Mouse (Mus musculus): Measurements from ENCODE around the gene Ptrh2. TPM values are rescaled to one million over a fixed set of nuclear protein-coding genes. Genes with fewer than 3 reads are reported as not detected.

Gene Ptrh2
- polyA plus RNA-seq, 1 experiment: 15.8 TPM

GRCm38 (mm10) chr11:86652578-86652979 is 31.2 kb upstream of the Ptrh2 start:
- Histone ChIP-seq H3K9me3 (replicated peaks; ENCODE audit: control insufficient read depth, insufficient read depth, low read length, poor library complexity, severe bottlenecking) (no peaks in the 10 kb centered on the region), H3K27me3 (ENCODE audit: control insufficient read depth, insufficient read depth, low read length, poor library complexity, severe bottlenecking) (no peaks in the 10 kb centered on the region), H3K4me3 (ENCODE audit: low read depth, low read length) (no peak overlapping the region), H3K4me1 (ENCODE audit: control insufficient read depth, insufficient read depth, low read length) (no peaks in the 10 kb centered on the region), H3K9ac (ENCODE audit: low read depth, poor library complexity, severe bottlenecking) (no peak overlapping the region), H3K36me3 (ENCODE audit: control insufficient read depth, insufficient read depth, low read length, poor library complexity, severe bottlenecking) (no peaks in the 10 kb centered on the region), H3K27ac (ENCODE audit: insufficient read depth, low read length) (no peak overlapping the region)
- TF ChIP-seq CTCF (IDR thresholded peaks at IDR 0.05; ENCODE audit: low read depth, low read length) (no peak), POLR2A (IDR thresholded peaks at IDR 0.05; ENCODE audit: insufficient read depth, low read length) (no peak)

- TF ChIP-seq CTCF (IDR thresholded peaks at IDR 0.05; ENCODE audit: low read depth, low read length) (peak; percentile 26), POLR2A (IDR thresholded peaks at IDR 0.05; ENCODE audit: insufficient read depth, low read length) (no peak)
- no peaks in the 10 kb centered on the region for H3K4me1 ChIP-seq (ENCODE audit: control insufficient read depth, insufficient read depth, low read length)
- H3K4me3 ChIP-seq (ENCODE audit: low read depth, low read length): no peak overlapping the region
- no peaks in the 10 kb centered on the region for H3K27me3 ChIP-seq (ENCODE audit: control insufficient read depth, insufficient read depth, low read length, poor library complexity, severe bottlenecking)
- no peaks in the 10 kb centered on the region for H3K9me3 ChIP-seq (replicated peaks; ENCODE audit: control insufficient read depth, insufficient read depth, low read length, poor library complexity, severe bottlenecking)
- no peaks in the 10 kb centered on the region for H3K36me3 ChIP-seq (ENCODE audit: control insufficient read depth, insufficient read depth, low read length, poor library complexity, severe bottlenecking)
- H3K9ac ChIP-seq (ENCODE audit: low read depth, poor library complexity, severe bottlenecking): no peak overlapping the region
- H3K27ac ChIP-seq (ENCODE audit: insufficient read depth, low read length): no peak overlapping the region
These were observed 30.3 kb upstream of the Ptrh2 start for GRCm38 (mm10) chr11:86653446-86653845.

- Histone ChIP-seq H3K9me3 (replicated peaks; ENCODE audit: control insufficient read depth, insufficient read depth, low read length, poor library complexity, severe bottlenecking) (no peaks in the 10 kb centered on the region), H3K4me1 (ENCODE audit: control insufficient read depth, insufficient read depth, low read length) (no peaks in the 10 kb centered on the region), H3K4me3 (ENCODE audit: low read depth, low read length) (no peak overlapping the region), H3K36me3 (ENCODE audit: control insufficient read depth, insufficient read depth, low read length, poor library complexity, severe bottlenecking) (peaks cover 3% of the 10 kb centered on the region; the same call in 1 of the 2 replicates), H3K27me3 (ENCODE audit: control insufficient read depth, insufficient read depth, low read length, poor library complexity, severe bottlenecking) (no peaks in the 10 kb centered on the region), H3K27ac (ENCODE audit: insufficient read depth, low read length) (no peak overlapping the region), H3K9ac (ENCODE audit: low read depth, poor library complexity, severe bottlenecking) (no peak overlapping the region)
- TF ChIP-seq EP300 (IDR thresholded peaks at IDR 0.05; ENCODE audit: insufficient read depth, low read depth, low read length) (no peak), POLR2A (IDR thresholded peaks at IDR 0.05; ENCODE audit: insufficient read depth, low read length) (no peak), CTCF (IDR thresholded peaks at IDR 0.05; ENCODE audit: low read depth, low read length) (no peak)
These were observed 29.7 kb upstream of the Ptrh2 start for GRCm38 (mm10) chr11:86654096-86654495.

GRCm38 (mm10) chr11:86655671-86656070 is 28.1 kb upstream of the Ptrh2 start:
- no peak overlapping the region for H3K27ac ChIP-seq (ENCODE audit: insufficient read depth, low read length)
- H3K9me3 ChIP-seq (replicated peaks; ENCODE audit: control insufficient read depth, insufficient read depth, low read length, poor library complexity, severe bottlenecking): no peaks in the 10 kb centered on the region
- H3K9ac ChIP-seq (ENCODE audit: low read depth, poor library complexity, severe bottlenecking): no peak overlapping the region
- H3K4me3 ChIP-seq (ENCODE audit: low read depth, low read length): no peak overlapping the region
- TF ChIP-seq CTCF (IDR thresholded peaks at IDR 0.05; ENCODE audit: low read depth, low read length): no peak
- TF ChIP-seq EP300 (IDR thresholded peaks at IDR 0.05; ENCODE audit: insufficient read depth, low read depth, low read length): no peak
- TF ChIP-seq POLR2A (IDR thresholded peaks at IDR 0.05; ENCODE audit: insufficient read depth, low read length): no peak
- H3K36me3 ChIP-seq (ENCODE audit: control insufficient read depth, insufficient read depth, low read length, poor library complexity, severe bottlenecking): peaks cover 7% of the 10 kb centered on the region
- H3K4me1 ChIP-seq (ENCODE audit: control insufficient read depth, insufficient read depth, low read length): no peaks in the 10 kb centered on the region
- H3K27me3 ChIP-seq (ENCODE audit: control insufficient read depth, insufficient read depth, low read length, poor library complexity, severe bottlenecking): no peaks in the 10 kb centered on the region

- no peak overlapping the region for H3K9ac ChIP-seq (ENCODE audit: low read depth, poor library complexity, severe bottlenecking)
These were observed 26.8 kb upstream of the Ptrh2 start for GRCm38 (mm10) chr11:86656849-86657567.

GRCm38 (mm10) chr11:86657863-86658262 is 25.9 kb upstream of the Ptrh2 start:
- no peaks in the 10 kb centered on the region for H3K27me3 ChIP-seq (ENCODE audit: control insufficient read depth, insufficient read depth, low read length, poor library complexity, severe bottlenecking)
- peaks cover 8% of the 10 kb centered on the region for H3K36me3 ChIP-seq (ENCODE audit: control insufficient read depth, insufficient read depth, low read length, poor library complexity, severe bottlenecking)
- H3K9me3 ChIP-seq (replicated peaks; ENCODE audit: control insufficient read depth, insufficient read depth, low read length, poor library complexity, severe bottlenecking): no peaks in the 10 kb centered on the region
- H3K9ac ChIP-seq (ENCODE audit: low read depth, poor library complexity, severe bottlenecking): no peak overlapping the region
- TF ChIP-seq POLR2A (IDR thresholded peaks at IDR 0.05; ENCODE audit: insufficient read depth, low read length) (no peak), CTCF (IDR thresholded peaks at IDR 0.05; ENCODE audit: low read depth, low read length) (no peak), EP300 (IDR thresholded peaks at IDR 0.05; ENCODE audit: insufficient read depth, low read depth, low read length) (no peak)
- H3K27ac ChIP-seq (ENCODE audit: insufficient read depth, low read length): no peak overlapping the region
- H3K4me3 ChIP-seq (ENCODE audit: low read depth, low read length): no peak overlapping the region
- no peaks in the 10 kb centered on the region for H3K4me1 ChIP-seq (ENCODE audit: control insufficient read depth, insufficient read depth, low read length)

More at GRCm38 (mm10) chr11:86656849-86657567, 26.8 kb upstream of the Ptrh2 start:
- Histone ChIP-seq H3K27ac (ENCODE audit: insufficient read depth, low read length) (no peak overlapping the region), H3K9me3 (replicated peaks; ENCODE audit: control insufficient read depth, insufficient read depth, low read length, poor library complexity, severe bottlenecking) (no peaks in the 10 kb centered on the region), H3K27me3 (ENCODE audit: control insufficient read depth, insufficient read depth, low read length, poor library complexity, severe bottlenecking) (no peaks in the 10 kb centered on the region), H3K36me3 (ENCODE audit: control insufficient read depth, insufficient read depth, low read length, poor library complexity, severe bottlenecking) (peaks cover 8% of the 10 kb centered on the region), H3K4me1 (ENCODE audit: control insufficient read depth, insufficient read depth, low read length) (no peaks in the 10 kb centered on the region), H3K4me3 (ENCODE audit: low read depth, low read length) (no peak overlapping the region)
- TF ChIP-seq POLR2A (IDR thresholded peaks at IDR 0.05; ENCODE audit: insufficient read depth, low read length) (no peak), EP300 (IDR thresholded peaks at IDR 0.05; ENCODE audit: insufficient read depth, low read depth, low read length) (no peak), CTCF (IDR thresholded peaks at IDR 0.05; ENCODE audit: low read depth, low read length) (no peak)
